Mouse (Mus musculus): Measurements from ENCODE around the gene Pabpc4. TPM values are rescaled to one million over a fixed set of nuclear protein-coding genes. Genes with fewer than 3 reads are reported as not detected.

Gene Pabpc4
- polyA plus RNA-seq, 1 experiment: 30.8 TPM

- no peak for DNase-seq
- Histone ChIP-seq H3K27ac (ENCODE audit: insufficient read depth, low read length) (no peak overlapping the region), H3K27me3 (ENCODE audit: control insufficient read depth, insufficient read depth, low read length) (no peaks in the 10 kb centered on the region; the same call in 1 of the 2 replicates), H3K4me1 (ENCODE audit: control insufficient read depth, insufficient read depth, low read length) (no peaks in the 10 kb centered on the region), H3K4me3 (replicated peaks; ENCODE audit: insufficient read depth, low read depth, low read length) (no peak overlapping the region)
- WGBS: 88% methylated on average over 5 of the region's 5 CpGs
- no peak for TF ChIP-seq CTCF (IDR thresholded peaks at IDR 0.05; ENCODE audit: borderline replicate concordance, insufficient read depth, low read depth, low read length)
- TF ChIP-seq POLR2A (IDR thresholded peaks at IDR 0.05; ENCODE audit: borderline replicate concordance, insufficient read depth, low read length): no peak
Measured at GRCm38 (mm10) chr4:123340232-123340631, 78.1 kb downstream of the Pabpc4 start.

- no peak overlapping the region for H3K4me3 ChIP-seq (replicated peaks; ENCODE audit: insufficient read depth, low read depth, low read length)
- H3K4me1 ChIP-seq (ENCODE audit: control insufficient read depth, insufficient read depth, low read length): no peaks in the 10 kb centered on the region
- TF ChIP-seq POLR2A (IDR thresholded peaks at IDR 0.05; ENCODE audit: borderline replicate concordance, insufficient read depth, low read length): no peak
- no peak for TF ChIP-seq CTCF (IDR thresholded peaks at IDR 0.05; ENCODE audit: borderline replicate concordance, insufficient read depth, low read depth, low read length)
- H3K27me3 ChIP-seq (ENCODE audit: control insufficient read depth, insufficient read depth, low read length): no peaks in the 10 kb centered on the region; the same call in 1 of the 2 replicates
- WGBS: 3% methylated on average over 43 of the region's 43 CpGs
- H3K27ac ChIP-seq (ENCODE audit: insufficient read depth, low read length): no peak overlapping the region
- no peak for DNase-seq
Measured at GRCm38 (mm10) chr4:123342091-123342641, 80.0 kb downstream of the Pabpc4 start.

- DNase-seq: peak in 1 of 2 experiments; percentile 21
- 1% methylated on average over 65 of the region's 65 CpGs for WGBS
- no peaks in the 10 kb centered on the region; the same call in 1 of the 2 replicates for H3K27me3 ChIP-seq (ENCODE audit: control insufficient read depth, insufficient read depth, low read length)
- no peaks in the 10 kb centered on the region for H3K4me1 ChIP-seq (ENCODE audit: control insufficient read depth, insufficient read depth, low read length)
- H3K4me3 ChIP-seq (replicated peaks; ENCODE audit: insufficient read depth, low read depth, low read length): no peak within 1 kb of the TSS
- H3K27ac ChIP-seq (ENCODE audit: insufficient read depth, low read length): no peak within 1 kb of the TSS
- TF ChIP-seq CTCF (IDR thresholded peaks at IDR 0.05; ENCODE audit: borderline replicate concordance, insufficient read depth, low read depth, low read length): no peak
Measured at GRCm38 (mm10) chr4:123342642-123343470, 80.7 kb downstream of the Pabpc4 start, which contains the start of gene Bmp8a. Gene Bmp8a (minus strand): TSS chr4:123343252.

GRCm38 (mm10) chr4:123343471-123343789 is 81.3 kb downstream of the Pabpc4 start:
- 11% methylated on average over 6 of the region's 6 CpGs for WGBS
- TF ChIP-seq POLR2A (IDR thresholded peaks at IDR 0.05; ENCODE audit: borderline replicate concordance, insufficient read depth, low read length) (no peak), CTCF (IDR thresholded peaks at IDR 0.05; ENCODE audit: borderline replicate concordance, insufficient read depth, low read depth, low read length) (no peak)
- Histone ChIP-seq H3K27me3 (ENCODE audit: control insufficient read depth, insufficient read depth, low read length) (no peaks in the 10 kb centered on the region; the same call in 1 of the 2 replicates), H3K27ac (ENCODE audit: insufficient read depth, low read length) (no peak overlapping the region), H3K4me1 (ENCODE audit: control insufficient read depth, insufficient read depth, low read length) (no peaks in the 10 kb centered on the region), H3K4me3 (replicated peaks; ENCODE audit: insufficient read depth, low read depth, low read length) (no peak overlapping the region)
- DNase-seq: no peak

Other genes with a start within 250 kb of the Pabpc4 start
- gene Trit1, start 245.8 kb upstream of the Pabpc4 start, polyA plus RNA-seq (2012; rRNA removed): 10.9 and 11.0 TPM in 2 replicates
- 0.10 and 0.24 TPM in 2 replicates for gene Bmp8b, start 157.2 kb upstream of the Pabpc4 start, polyA plus RNA-seq (2012; rRNA removed)
- gene Oxct2b, start 146.1 kb upstream of the Pabpc4 start, polyA plus RNA-seq (2012; rRNA removed): 0.11 TPM in 2 replicates
- 24.6 and 25.3 TPM in 2 replicates for gene Ppie, start 122.4 kb upstream of the Pabpc4 start, polyA plus RNA-seq (2012; rRNA removed)
- gene Hpcal4, start 79.1 kb upstream of the Pabpc4 start, polyA plus RNA-seq (2012; rRNA removed): 23.9 and 25.7 TPM in 2 replicates
- 9.8 and 12.8 TPM in 2 replicates for gene Nt5c1a, start 60.8 kb upstream of the Pabpc4 start, polyA plus RNA-seq (2012; rRNA removed)
- gene Heyl, start 28.8 kb upstream of the Pabpc4 start, polyA plus RNA-seq (2012; rRNA removed): 3.1 and 3.5 TPM in 2 replicates
- gene Oxct2a, start 61.3 kb downstream of the Pabpc4 start, polyA plus RNA-seq (2012; rRNA removed): not detected in 2 replicates
- gene Bmp8a, start 80.9 kb downstream of the Pabpc4 start, polyA plus RNA-seq (2012; rRNA removed): 0.21 and 0.41 TPM in 2 replicates

All from cerebellum, adult 2 months (tissue).